Mouse (Mus musculus): ENCODE measurements around the gene Ppp1r3e.

DNA sequence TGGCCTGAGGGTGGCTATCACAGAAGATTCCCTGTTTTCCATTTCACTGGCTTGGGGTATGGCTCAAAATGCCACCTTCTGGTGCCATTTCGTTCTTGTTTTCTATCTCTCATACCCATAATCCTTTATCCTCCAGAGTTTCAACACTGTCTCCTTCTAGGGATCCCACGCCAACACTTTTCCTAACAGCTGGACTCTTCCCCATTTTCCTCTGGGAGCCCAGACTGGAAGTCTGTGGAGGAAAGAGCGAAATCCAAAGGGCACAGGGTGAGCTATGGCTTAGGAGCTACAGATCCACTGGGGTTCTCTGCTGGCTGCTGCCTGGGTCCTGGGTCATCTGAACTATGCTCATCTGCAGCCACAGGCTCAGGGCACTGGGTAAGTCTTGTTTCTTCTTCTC lies 3.2 kb downstream of the Ppp1r3e start:
- no peak for TF ChIP-seq CTCF (IDR thresholded peaks at IDR 0.05; ENCODE audit: insufficient read depth, low read length)
- no peak for TF ChIP-seq POLR2A (IDR thresholded peaks at IDR 0.05; ENCODE audit: borderline replicate concordance, extremely low read depth, low read depth, low read length)

Data from lung, adult 2 months (tissue).